Mouse (Mus musculus): Measurements from ENCODE around the gene Hist1h2bq.

- TF ChIP-seq CTCF (IDR thresholded peaks at IDR 0.05; ENCODE audit: low read depth) (no peak), EP300 (IDR thresholded peaks at IDR 0.05; ENCODE audit: low read depth) (no peak)
These were observed 37.9 kb upstream of the Hist1h2bq start for GRCm38 (mm10) chr13:21847883-21848282.

Data from heart, postnatal 0 days (tissue).